Mouse (Mus musculus) midbrain, embryonic 11.5 days (tissue): Measurements from ENCODE around the gene Slc26a6. TPM values are rescaled to one million over a fixed set of nuclear protein-coding genes. Genes with fewer than 3 reads are reported as not detected.

Experiments used
- ATAC-seq: fragments of 200-750 bp; cut with Nextera tagmentation; 2 replicates; pipeline ENCODE4 v1.8.0; 2017; ENCODE audit warnings: moderate TSS enrichment, moderate library complexity; ENCODE audit not compliant: low FRiP score
- DNase-seq: peaks from one replicate; pipeline ENCODE4 v3.0.0; 2015; ENCODE audit warnings: low spot score; ENCODE audit errors: missing footprints
- H3K27ac ChIP-seq: fragments of 300-500 bp; sonication (generic); 2 replicates; pipeline ENCODE4 v1.5.1; 2014; ENCODE audit warnings: low read depth, low read length
- H3K27me3 ChIP-seq: fragments of 300-500 bp; sonication (generic); 2 replicates; pipeline ENCODE4 v1.6.1; 2014; ENCODE audit warnings: mild to moderate bottlenecking, low read length, moderate library complexity, mixed read lengths; ENCODE audit not compliant: control insufficient read depth, insufficient read depth
- H3K36me3 ChIP-seq: fragments of 300-500 bp; sonication (generic); 2 replicates; pipeline ENCODE4 v1.6.1; 2014; ENCODE audit warnings: mild to moderate bottlenecking, low read length, moderate library complexity, mixed read lengths; ENCODE audit not compliant: control insufficient read depth, insufficient read depth
- H3K4me1 ChIP-seq: fragments of 300-500 bp; sonication (generic); 2 replicates; pipeline ENCODE4 v1.6.1; 2014; ENCODE audit warnings: low read length; ENCODE audit not compliant: control insufficient read depth, insufficient read depth
- H3K4me2 ChIP-seq: fragments of 300-500 bp; sonication (generic); 2 replicates; pipeline ENCODE4 v1.6.1; 2014; ENCODE audit warnings: mild to moderate bottlenecking, moderate library complexity
- H3K4me3 ChIP-seq: fragments of 300-500 bp; sonication (generic); 2 replicates; pipeline ENCODE4 v1.5.1; 2014; ENCODE audit warnings: low read depth, low read length
- H3K9ac ChIP-seq: fragments of 300-500 bp; sonication (generic); 2 replicates; pipeline ENCODE4 v1.6.1; 2014; ENCODE audit warnings: low read length
- H3K9me3 ChIP-seq: fragments of 300-500 bp; sonication (generic); 2 replicates; pipeline ENCODE4 v1.6.1; 2016; ENCODE audit warnings: low read length; ENCODE audit not compliant: control insufficient read depth
- WGBS: fragments of 180-500 bp; shearing (Covaris S2); extraction: QIAGEN DNeasy Blood & Tissue Kit; methylation state at CpG from one replicate; pipeline ENCODE4 v1.1.7; 2014; 5-methylcytosine and 5-hydroxymethylcytosine counted together
- polyA plus RNA-seq: library from polyadenylated mRNA; unstranded; fragments of >200 nt; fragmentation: Nextera tagmentation; extraction: Ambion mirVana; gene quantifications from 2 replicates; pipeline ENCODE4 v1.2.1, GENCODE M21; 2014

Slc26a6 gene
- polyA plus RNA-seq, 1 experiment from 2014 or later = 8.0 TPM

GRCm38 (mm10) chr9:108855335-108855734 lies 2.3 kb downstream of the Slc26a6 start:
- DNase-seq = no peak
- Histone ChIP-seq H3K27me3 (no peaks in the 10 kb centered on the region), H3K27ac (no peak overlapping the region), H3K9ac (no peak overlapping the region), H3K4me2 (no peak overlapping the region; the same call in 1 of the 2 replicates), H3K4me3 (no peak overlapping the region), H3K36me3 (no peaks in the 10 kb centered on the region), H3K9me3 (no peaks in the 10 kb centered on the region), H3K4me1 (peaks cover 9% of the 10 kb centered on the region)
- ATAC-seq = no peak
- WGBS = 70% methylated on average over 5 of the region's 5 CpGs

GRCm38 (mm10) chr9:108858792-108859527 lies 5.9 kb downstream of the Slc26a6 start:
- Histone ChIP-seq H3K27ac (no peak overlapping the region), H3K4me2 (no peak overlapping the region), H3K4me1 (peaks cover 5% of the 10 kb centered on the region), H3K9ac (no peak overlapping the region), H3K9me3 (no peaks in the 10 kb centered on the region), H3K4me3 (no peak overlapping the region), H3K36me3 (no peaks in the 10 kb centered on the region), H3K27me3 (no peaks in the 10 kb centered on the region)
- DNase-seq = peak; percentile 21
- 79% methylated on average over 8 of the region's 8 CpGs for WGBS
- ATAC-seq = no peak

GRCm38 (mm10) chr9:108912308-108912707 lies 59.2 kb downstream of the Slc26a6 start:
- no peak overlapping the region for H3K4me3 ChIP-seq
- no peaks in the 10 kb centered on the region for H3K36me3 ChIP-seq
- ATAC-seq = no peak
- no peak overlapping the region for H3K4me2 ChIP-seq
- H3K4me1 ChIP-seq = no peaks in the 10 kb centered on the region
- no peaks in the 10 kb centered on the region for H3K27me3 ChIP-seq
- H3K9ac ChIP-seq = no peak overlapping the region
- no peaks in the 10 kb centered on the region for H3K9me3 ChIP-seq
- DNase-seq = no peak
- 63% methylated on average over 6 of the region's 6 CpGs for WGBS
- H3K27ac ChIP-seq = no peak overlapping the region

- Histone ChIP-seq H3K27me3 (no peaks in the 10 kb centered on the region), H3K4me1 (no peaks in the 10 kb centered on the region), H3K4me2 (no peak overlapping the region), H3K9ac (no peak overlapping the region), H3K4me3 (no peak overlapping the region), H3K36me3 (no peaks in the 10 kb centered on the region), H3K27ac (no peak overlapping the region), H3K9me3 (no peaks in the 10 kb centered on the region)
- no peak for DNase-seq
- ATAC-seq = no peak
- 89% methylated on average over 7 of the region's 7 CpGs for WGBS
Observed at GRCm38 (mm10) chr9:108913161-108913560, 60.1 kb downstream of the Slc26a6 start.

GRCm38 (mm10) chr9:108913621-108914020 lies 60.5 kb downstream of the Slc26a6 start:
- Histone ChIP-seq H3K9me3 (no peaks in the 10 kb centered on the region), H3K4me2 (no peak overlapping the region), H3K9ac (no peak overlapping the region), H3K27ac (no peak overlapping the region), H3K4me1 (no peaks in the 10 kb centered on the region), H3K4me3 (no peak overlapping the region), H3K36me3 (no peaks in the 10 kb centered on the region), H3K27me3 (no peaks in the 10 kb centered on the region)
- DNase-seq (no peak), ATAC-seq (no peak)
- WGBS = 87% methylated on average over 10 of the region's 10 CpGs

- Histone ChIP-seq H3K27ac (no peak within 1 kb of the TSS), H3K27me3 (no peaks in the 10 kb centered on the region), H3K4me2 (no peak within 1 kb of the TSS), H3K9me3 (no peaks in the 10 kb centered on the region), H3K9ac (no peak within 1 kb of the TSS), H3K36me3 (no peaks in the 10 kb centered on the region), H3K4me1 (no peaks in the 10 kb centered on the region), H3K4me3 (no peak within 1 kb of the TSS)
- whole genome bisulfite sequencing = 75% methylated on average over 6 of the region's 6 CpGs
- DNase-seq = no peak
- no peak for ATAC-seq
Observed at GRCm38 (mm10) chr9:108914491-108914890, 61.4 kb downstream of the Slc26a6 start, which contains the start of gene Tmem89. Gene Tmem89 (plus strand): TSS chr9:108914619.

GRCm38 (mm10) chr9:108925897-108926296 lies 72.8 kb downstream of the Slc26a6 start:
- H3K36me3 ChIP-seq = no peaks in the 10 kb centered on the region
- no peak for ATAC-seq
- no peaks in the 10 kb centered on the region for H3K4me1 ChIP-seq
- no peak overlapping the region for H3K4me3 ChIP-seq
- H3K9ac ChIP-seq = no peak overlapping the region
- no peak overlapping the region for H3K27ac ChIP-seq
- 85% methylated on average over 8 of the region's 8 CpGs for WGBS
- no peaks in the 10 kb centered on the region for H3K27me3 ChIP-seq
- no peak overlapping the region for H3K4me2 ChIP-seq
- DNase-seq = no peak
- no peaks in the 10 kb centered on the region for H3K9me3 ChIP-seq

- 90% methylated on average over 3 of the region's 3 CpGs for WGBS
Observed at GRCm38 (mm10) chr9:108928424-108928823, 75.3 kb downstream of the Slc26a6 start.

GRCm38 (mm10) chr9:108935991-108936390 lies 82.9 kb downstream of the Slc26a6 start:
- Histone ChIP-seq H3K36me3 (peaks cover 7% of the 10 kb centered on the region), H3K27me3 (no peaks in the 10 kb centered on the region), H3K9me3 (no peaks in the 10 kb centered on the region), H3K27ac (no peak overlapping the region), H3K4me2 (peak overlapping the region; percentile 28), H3K9ac (no peak overlapping the region), H3K4me3 (0 out of 2 replicates have a peak overlapping the region, but pooled peaks have one; percentile 93), H3K4me1 (peaks cover 5% of the 10 kb centered on the region)
- ATAC-seq = peak; percentile 25; the same call in 1 of the 2 replicates
- 11% methylated on average over 3 of the region's 3 CpGs for WGBS
- DNase-seq = no peak

More at GRCm38 (mm10) chr9:108928424-108928823, 75.3 kb downstream of the Slc26a6 start:
- H3K4me1 ChIP-seq = no peaks in the 10 kb centered on the region
- H3K4me3 ChIP-seq = no peak overlapping the region
- H3K4me2 ChIP-seq = no peak overlapping the region
- no peaks in the 10 kb centered on the region for H3K36me3 ChIP-seq
- H3K9ac ChIP-seq = no peak overlapping the region
- H3K9me3 ChIP-seq = no peaks in the 10 kb centered on the region
- ATAC-seq = no peak
- no peak for DNase-seq
- no peaks in the 10 kb centered on the region for H3K27me3 ChIP-seq
- H3K27ac ChIP-seq = no peak overlapping the region
